Mouse (Mus musculus): ENCODE data around the gene Nfib. TPM values are rescaled to one million over a fixed set of nuclear protein-coding genes. Genes with fewer than 3 reads are reported as not detected.

Gene Nfib
- polyA plus RNA-seq, 1 experiment, result 4.1 TPM

DNA sequence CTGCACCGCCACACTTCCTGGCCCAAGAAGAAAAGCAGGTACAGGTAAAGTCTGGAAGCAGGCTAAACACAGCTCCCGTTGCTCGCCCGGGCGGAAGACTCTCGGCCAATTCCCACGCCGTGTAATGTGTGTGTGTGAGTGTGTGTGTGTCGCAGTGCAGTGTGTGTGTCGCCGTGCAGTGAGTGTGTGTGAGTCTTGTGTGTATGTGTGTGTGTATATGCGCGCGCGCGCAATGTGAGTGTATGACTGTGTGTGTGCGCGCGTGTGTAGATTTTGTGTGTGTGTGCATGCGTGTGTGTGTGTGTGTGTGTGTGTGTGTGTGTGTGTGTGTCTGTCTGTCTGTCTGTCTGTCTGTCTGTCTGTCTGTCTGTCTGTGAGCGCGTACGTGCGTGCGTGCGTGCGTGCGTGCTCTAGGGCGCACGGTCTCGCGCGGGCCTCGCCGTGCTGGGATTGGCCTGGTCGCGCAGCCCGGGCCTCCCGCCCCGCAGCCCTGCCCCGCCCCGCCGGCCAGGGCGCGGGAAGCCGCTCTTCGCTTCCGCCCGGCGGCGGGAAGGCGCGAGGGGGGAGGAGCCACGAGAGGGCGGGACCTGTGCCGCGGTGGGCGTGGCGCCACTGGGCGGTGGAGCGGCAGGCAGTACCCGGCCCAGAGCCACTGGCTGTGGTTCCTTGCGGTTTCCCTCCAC is 192.7 kb downstream of the Nfib start:
- no peak overlapping the region for H3K27ac ChIP-seq (ENCODE audit: control insufficient read depth, insufficient read depth, low read depth, low read length, poor library complexity)

DNA sequence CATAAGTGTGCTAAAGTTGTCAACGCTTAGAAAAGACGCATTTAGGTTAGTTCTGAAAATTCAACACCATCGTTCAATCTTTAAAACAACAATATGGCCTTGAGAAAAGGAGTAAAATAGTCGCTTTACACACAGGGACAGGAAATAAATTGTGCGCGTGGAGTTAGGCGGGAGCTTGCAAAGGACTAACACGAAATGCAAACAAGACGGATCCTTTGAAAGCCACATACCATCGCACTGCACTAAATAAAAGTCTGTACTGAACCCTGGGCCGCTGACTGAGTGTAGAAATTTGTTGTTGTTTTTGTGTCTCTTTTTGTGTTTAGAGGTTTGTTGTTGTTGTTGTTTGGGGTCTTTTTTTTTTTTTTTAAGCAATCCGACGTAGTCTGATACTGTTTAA is 193.2 kb downstream of the Nfib start:
- Histone ChIP-seq H3K27ac (ENCODE audit: control insufficient read depth, insufficient read depth, low read depth, low read length, poor library complexity) (no peak overlapping the region), H3K4me3 (replicated peaks; ENCODE audit: control insufficient read depth, low read depth, low read length) (no peak overlapping the region), H3K4me1 (ENCODE audit: control insufficient read depth, insufficient read depth, low read length) (peaks cover 2% of the 10 kb centered on the region; the same call in 1 of the 2 replicates)
- no peak for TF ChIP-seq CTCF (IDR thresholded peaks at IDR 0.05; ENCODE audit: control insufficient read depth, insufficient read depth, low read length)
- no peak for TF ChIP-seq POLR2A (IDR thresholded peaks at IDR 0.05; ENCODE audit: borderline replicate concordance, control insufficient read depth, low read depth, low read length)
- WGBS, result 3% methylated on average over 13 of the region's 13 CpGs

More for the DNA sequence above, 192.7 kb downstream of the Nfib start:
- Histone ChIP-seq H3K4me3 (replicated peaks; ENCODE audit: control insufficient read depth, low read depth, low read length) (peak overlapping the region; percentile 36), H3K4me1 (ENCODE audit: control insufficient read depth, insufficient read depth, low read length) (peaks cover 2% of the 10 kb centered on the region; the same call in 1 of the 2 replicates)
- WGBS, result under 1% methylated on average over 55 of the region's 63 CpGs
- no peak for TF ChIP-seq POLR2A (IDR thresholded peaks at IDR 0.05; ENCODE audit: borderline replicate concordance, control insufficient read depth, low read depth, low read length)
- no peak for TF ChIP-seq CTCF (IDR thresholded peaks at IDR 0.05; ENCODE audit: control insufficient read depth, insufficient read depth, low read length)

DNA sequence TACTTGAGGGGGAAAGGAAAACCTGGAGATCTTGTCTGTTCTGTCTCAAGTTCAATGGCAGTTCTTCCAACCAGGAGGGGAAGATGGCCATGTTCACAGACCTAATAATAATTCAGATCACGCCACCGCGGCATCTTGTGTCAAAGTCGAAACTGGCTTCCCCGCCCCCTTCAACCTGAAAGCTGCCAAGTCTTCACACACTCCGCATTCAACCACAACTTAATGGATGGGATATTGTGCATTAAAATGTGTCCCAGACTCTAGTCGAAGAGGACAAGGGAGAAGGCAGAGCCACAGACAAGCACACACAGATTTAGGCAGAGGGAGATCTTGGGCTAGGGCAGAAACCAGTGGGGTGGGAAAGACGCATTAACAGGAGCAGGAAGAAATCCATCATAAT is 194.0 kb downstream of the Nfib start:
- H3K27ac ChIP-seq (ENCODE audit: control insufficient read depth, insufficient read depth, low read depth, low read length, poor library complexity), result no peak overlapping the region
- H3K4me1 ChIP-seq (ENCODE audit: control insufficient read depth, insufficient read depth, low read length), result peaks cover 2% of the 10 kb centered on the region; the same call in 1 of the 2 replicates
- WGBS, result 2% methylated on average over 8 of the region's 8 CpGs
- TF ChIP-seq CTCF (IDR thresholded peaks at IDR 0.05; ENCODE audit: control insufficient read depth, insufficient read depth, low read length) (no peak), POLR2A (IDR thresholded peaks at IDR 0.05; ENCODE audit: borderline replicate concordance, control insufficient read depth, low read depth, low read length) (no peak)
- H3K4me3 ChIP-seq (replicated peaks; ENCODE audit: control insufficient read depth, low read depth, low read length), result no peak overlapping the region

DNA sequence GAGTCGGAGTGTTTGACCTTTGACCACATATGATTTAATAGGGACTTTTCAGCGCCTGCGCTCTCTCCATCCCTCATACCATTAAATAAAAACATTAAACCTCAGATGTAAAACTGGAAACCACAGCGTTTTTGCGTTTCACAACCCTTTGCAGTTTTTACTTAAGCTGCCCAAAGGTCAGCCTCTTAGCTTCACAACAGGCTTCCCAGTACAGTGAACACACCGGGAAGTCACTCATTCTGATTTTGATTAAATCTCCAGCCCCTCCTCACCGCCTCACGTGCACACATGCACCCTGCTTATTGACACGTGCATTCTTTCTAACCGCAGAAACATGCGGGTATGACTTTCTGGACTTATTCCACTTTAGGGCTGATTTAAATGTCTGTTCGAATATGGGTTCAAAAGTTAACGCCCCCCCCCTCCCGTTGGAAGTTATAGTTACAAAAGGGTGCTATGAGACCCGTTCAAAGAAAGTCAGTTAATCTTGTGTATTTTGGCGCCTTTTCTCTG is 194.5 kb downstream of the Nfib start:
- Histone ChIP-seq H3K27ac (ENCODE audit: control insufficient read depth, insufficient read depth, low read depth, low read length, poor library complexity) (no peak overlapping the region), H3K4me3 (replicated peaks; ENCODE audit: control insufficient read depth, low read depth, low read length) (no peak overlapping the region), H3K4me1 (ENCODE audit: control insufficient read depth, insufficient read depth, low read length) (peaks cover 2% of the 10 kb centered on the region; the same call in 1 of the 2 replicates)
- WGBS, result 11% methylated on average over 16 of the region's 16 CpGs
- TF ChIP-seq POLR2A (IDR thresholded peaks at IDR 0.05; ENCODE audit: borderline replicate concordance, control insufficient read depth, low read depth, low read length), result no peak
- TF ChIP-seq CTCF (IDR thresholded peaks at IDR 0.05; ENCODE audit: control insufficient read depth, insufficient read depth, low read length), result no peak

DNA sequence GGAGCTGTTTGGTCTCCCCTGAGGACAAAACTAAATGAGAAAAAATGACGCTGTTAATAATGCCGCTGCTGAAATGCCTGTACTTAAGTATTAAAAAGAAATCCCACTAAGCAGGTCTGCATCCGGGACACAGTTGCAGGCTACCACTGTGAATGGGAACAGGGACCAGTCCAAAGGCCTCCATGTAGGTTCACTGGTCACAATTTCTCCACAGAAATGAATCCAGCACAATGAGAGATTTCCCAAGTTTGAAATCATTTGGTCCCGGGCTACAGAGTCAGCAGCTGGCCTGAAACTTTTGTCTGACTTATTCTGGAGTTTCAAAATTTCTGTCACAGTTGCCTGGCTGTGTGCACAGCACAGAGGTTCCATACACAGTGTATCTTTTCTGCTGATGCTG is 195.8 kb downstream of the Nfib start:
- Histone ChIP-seq H3K27ac (ENCODE audit: control insufficient read depth, insufficient read depth, low read depth, low read length, poor library complexity) (no peak overlapping the region), H3K4me3 (replicated peaks; ENCODE audit: control insufficient read depth, low read depth, low read length) (no peak overlapping the region), H3K4me1 (ENCODE audit: control insufficient read depth, insufficient read depth, low read length) (peaks cover 2% of the 10 kb centered on the region; the same call in 1 of the 2 replicates)
- TF ChIP-seq CTCF (IDR thresholded peaks at IDR 0.05; ENCODE audit: control insufficient read depth, insufficient read depth, low read length) (no peak), POLR2A (IDR thresholded peaks at IDR 0.05; ENCODE audit: borderline replicate concordance, control insufficient read depth, low read depth, low read length) (no peak)
- WGBS, result 61% methylated on average over 4 of the region's 4 CpGs

DNA sequence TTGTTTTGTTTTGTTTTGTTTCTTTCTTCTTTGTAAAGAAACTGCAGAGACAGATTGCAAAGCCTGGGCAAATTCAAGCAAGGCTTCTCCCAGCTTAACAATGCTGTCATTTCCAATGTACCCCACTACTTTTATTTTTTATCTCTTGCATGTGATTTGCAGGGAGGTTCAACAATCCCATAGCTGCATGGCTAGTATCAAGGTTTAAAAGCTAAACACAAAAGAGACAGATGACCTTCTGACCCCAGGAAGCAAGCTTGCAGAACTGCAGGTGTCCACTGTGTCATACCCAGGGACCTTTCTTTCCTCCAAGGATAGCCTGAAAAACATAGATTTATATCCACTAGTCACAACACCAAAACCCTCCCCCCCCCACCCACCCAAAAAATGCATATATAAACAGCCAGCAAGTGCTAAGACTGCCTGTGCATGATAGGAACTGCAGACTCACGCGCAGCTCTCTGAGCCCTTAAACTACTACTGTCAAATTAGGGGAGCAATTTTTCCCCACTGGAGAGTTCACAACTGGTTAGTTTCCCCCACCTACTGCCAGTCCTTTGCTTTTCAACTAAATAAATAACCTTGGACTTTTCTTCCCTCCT is 196.3 kb downstream of the Nfib start:
- no peak overlapping the region for H3K4me3 ChIP-seq (replicated peaks; ENCODE audit: control insufficient read depth, low read depth, low read length)
- WGBS, result 70% methylated on average over 2 of the region's 2 CpGs
- no peak overlapping the region for H3K27ac ChIP-seq (ENCODE audit: control insufficient read depth, insufficient read depth, low read depth, low read length, poor library complexity)
- peaks cover 2% of the 10 kb centered on the region; the same call in 1 of the 2 replicates for H3K4me1 ChIP-seq (ENCODE audit: control insufficient read depth, insufficient read depth, low read length)
- TF ChIP-seq CTCF (IDR thresholded peaks at IDR 0.05; ENCODE audit: control insufficient read depth, insufficient read depth, low read length) (no peak), POLR2A (IDR thresholded peaks at IDR 0.05; ENCODE audit: borderline replicate concordance, control insufficient read depth, low read depth, low read length) (no peak)

DNA sequence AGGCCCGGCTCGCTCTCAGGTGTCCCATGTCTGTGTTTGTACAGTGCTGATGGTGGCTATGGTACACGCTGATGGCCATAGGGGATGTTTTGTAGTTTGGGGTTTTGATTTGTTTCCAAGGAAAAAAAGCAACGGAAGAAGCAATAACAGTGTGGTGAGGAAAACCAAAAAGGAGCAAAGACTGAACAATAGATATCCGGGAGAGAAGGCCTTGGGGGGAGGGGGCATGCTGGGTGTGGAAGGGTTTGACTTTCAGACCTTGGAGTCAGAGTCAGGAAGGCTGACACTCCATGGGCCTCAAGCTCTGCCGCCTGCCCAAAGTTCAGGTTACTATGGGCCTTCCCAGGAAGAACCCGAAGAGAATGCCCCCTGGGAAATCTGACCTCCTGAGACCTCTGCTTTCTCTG is 197.3 kb downstream of the Nfib start:
- Histone ChIP-seq H3K4me1 (ENCODE audit: control insufficient read depth, insufficient read depth, low read length) (peaks cover 2% of the 10 kb centered on the region; the same call in 1 of the 2 replicates), H3K4me3 (replicated peaks; ENCODE audit: control insufficient read depth, low read depth, low read length) (no peak overlapping the region), H3K27ac (ENCODE audit: control insufficient read depth, insufficient read depth, low read depth, low read length, poor library complexity) (no peak overlapping the region)
- WGBS, result 56% methylated on average over 7 of the region's 7 CpGs
- TF ChIP-seq POLR2A (IDR thresholded peaks at IDR 0.05; ENCODE audit: borderline replicate concordance, control insufficient read depth, low read depth, low read length) (no peak), CTCF (IDR thresholded peaks at IDR 0.05; ENCODE audit: control insufficient read depth, insufficient read depth, low read length) (no peak)

DNA sequence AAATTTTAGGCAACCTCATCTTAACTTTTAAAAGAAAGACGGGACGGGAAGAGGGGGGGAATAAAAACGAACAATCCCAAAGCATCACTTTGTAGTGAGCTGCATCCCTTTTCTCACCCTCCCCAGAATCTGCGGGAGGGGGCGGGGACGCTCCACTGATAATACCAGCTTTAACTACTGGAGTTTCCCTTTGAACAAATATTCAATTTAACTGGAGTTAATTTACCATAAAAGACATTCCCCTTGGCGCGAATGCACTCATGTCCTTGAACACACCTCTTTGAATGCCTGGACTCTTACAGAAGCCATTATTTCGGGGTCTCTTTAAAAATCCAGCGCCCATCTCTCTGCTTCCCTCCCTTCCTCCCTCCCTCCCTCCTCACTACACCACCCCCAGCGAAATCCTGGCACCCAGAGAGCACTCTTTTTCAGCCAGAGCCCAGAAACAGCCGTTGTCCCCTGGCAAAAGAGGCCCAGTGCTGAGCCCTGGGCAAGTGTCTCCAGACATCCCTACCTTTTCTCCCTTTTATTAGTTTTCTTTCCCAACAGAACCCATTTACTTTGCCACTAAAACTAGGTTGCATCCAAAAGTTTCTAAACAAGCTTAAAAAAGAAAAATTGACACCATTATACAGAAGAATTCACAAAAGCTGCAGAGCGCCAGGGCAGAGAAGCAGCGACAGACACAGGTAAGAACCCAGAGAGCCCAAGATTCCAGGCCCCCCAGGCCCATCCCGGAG is 197.8 kb downstream of the Nfib start:
- 27% methylated on average over 15 of the region's 15 CpGs for WGBS
- Histone ChIP-seq H3K4me3 (replicated peaks; ENCODE audit: control insufficient read depth, low read depth, low read length) (no peak overlapping the region), H3K4me1 (ENCODE audit: control insufficient read depth, insufficient read depth, low read length) (peaks cover under 1% of the 10 kb centered on the region; the same call in 1 of the 2 replicates), H3K27ac (ENCODE audit: control insufficient read depth, insufficient read depth, low read depth, low read length, poor library complexity) (no peak overlapping the region)
- no peak for TF ChIP-seq POLR2A (IDR thresholded peaks at IDR 0.05; ENCODE audit: borderline replicate concordance, control insufficient read depth, low read depth, low read length)
- TF ChIP-seq CTCF (IDR thresholded peaks at IDR 0.05; ENCODE audit: control insufficient read depth, insufficient read depth, low read length), result no peak

All from bone marrow, adult 2 months (tissue).